Mouse (Mus musculus) lung, postnatal 4 days (tissue): ENCODE results near the gene Ddx42.
"Not testable (repeated sequence)": the region's sequence is repeated elsewhere in the genome, so short reads cannot be mapped to it uniquely, and the experiment has no call there.

Experiments used
- DNase-seq, 2 experiments: peaks; one replicate each; pipeline ENCODE4 v3.0.0; 2021

Gene Ddx42

GRCm38 (mm10) chr11:106202123-106202465 lies 14.6 kb upstream of the Ddx42 start, which contains the start of gene Strada:
TSS of gene Strada (minus strand) at chr11:106202168.
- DNase-seq: no peak

GRCm38 (mm10) chr11:106212771-106213170 lies 4.0 kb upstream of the Ddx42 start:
- no peak for DNase-seq

- DNase-seq: no peak
Measured at GRCm38 (mm10) chr11:106214856-106215255, 1.9 kb upstream of the Ddx42 start.

GRCm38 (mm10) chr11:106215450-106215859 lies 1.3 kb upstream of the Ddx42 start:
- no peak for DNase-seq

- DNase-seq: peak; percentile 95 to 98
Measured at GRCm38 (mm10) chr11:106215927-106216729, 598 bp upstream of the Ddx42 start, which contains the start of gene Ccdc47. TSS of gene Ccdc47 (minus strand) at chr11:106216344.

- DNase-seq: no peak
Measured at GRCm38 (mm10) chr11:106220603-106221002, 3.9 kb downstream of the Ddx42 start.

- DNase-seq: not testable (repeated sequence)
Measured at GRCm38 (mm10) chr11:106233978-106234377, 17.3 kb downstream of the Ddx42 start.

- DNase-seq: no peak
Measured at GRCm38 (mm10) chr11:106246834-106247233, 30.1 kb downstream of the Ddx42 start.

GRCm38 (mm10) chr11:106249326-106249725 lies 32.6 kb downstream of the Ddx42 start:
- DNase-seq: no peak

- peak in 1 of 2 experiments; percentile 3 for DNase-seq
Measured at GRCm38 (mm10) chr11:106254767-106255166, 38.0 kb downstream of the Ddx42 start.

- no peak for DNase-seq
Measured at GRCm38 (mm10) chr11:106255174-106255573, 38.4 kb downstream of the Ddx42 start.

GRCm38 (mm10) chr11:106255685-106256451 lies 39.1 kb downstream of the Ddx42 start, which contains the start of the genes Ftsj3 and Psmc5:
TSS of gene Ftsj3 (minus strand) at chr11:106256079.
TSS of gene Psmc5 (plus strand) at chr11:106256154.
- peak; percentile 98 for DNase-seq

- peak in 1 of 2 experiments; percentile 33 for DNase-seq
Measured at GRCm38 (mm10) chr11:106256775-106257174, 40.0 kb downstream of the Ddx42 start.

- peak in 1 of 2 experiments; percentile 59 for DNase-seq
Measured at GRCm38 (mm10) chr11:106260826-106261450, 44.2 kb downstream of the Ddx42 start.

GRCm38 (mm10) chr11:106263963-106264362 lies 47.2 kb downstream of the Ddx42 start:
- no peak for DNase-seq

GRCm38 (mm10) chr11:106264988-106265387 lies 48.3 kb downstream of the Ddx42 start:
- DNase-seq: no peak

- DNase-seq: no peak
Measured at GRCm38 (mm10) chr11:106265570-106265969, 48.8 kb downstream of the Ddx42 start.

- no peak for DNase-seq
Measured at GRCm38 (mm10) chr11:106266431-106266830, 49.7 kb downstream of the Ddx42 start.

GRCm38 (mm10) chr11:106267311-106267852 lies 50.7 kb downstream of the Ddx42 start:
- peak; percentile 43 to 62 for DNase-seq

GRCm38 (mm10) chr11:106267871-106268270 lies 51.1 kb downstream of the Ddx42 start:
- no peak for DNase-seq

- DNase-seq: peak; percentile 57 to 88
Measured at GRCm38 (mm10) chr11:106268326-106269059, 51.8 kb downstream of the Ddx42 start.

- DNase-seq: peak; percentile 38 to 59
Measured at GRCm38 (mm10) chr11:106269060-106269431, 52.3 kb downstream of the Ddx42 start.
